Mouse (Mus musculus): ENCODE data around the gene Nol11.
"Not testable (repeated sequence)": the region's sequence is repeated elsewhere in the genome, so short reads cannot be mapped to it uniquely, and the experiment has no call there.

The Nol11 gene

DNA sequence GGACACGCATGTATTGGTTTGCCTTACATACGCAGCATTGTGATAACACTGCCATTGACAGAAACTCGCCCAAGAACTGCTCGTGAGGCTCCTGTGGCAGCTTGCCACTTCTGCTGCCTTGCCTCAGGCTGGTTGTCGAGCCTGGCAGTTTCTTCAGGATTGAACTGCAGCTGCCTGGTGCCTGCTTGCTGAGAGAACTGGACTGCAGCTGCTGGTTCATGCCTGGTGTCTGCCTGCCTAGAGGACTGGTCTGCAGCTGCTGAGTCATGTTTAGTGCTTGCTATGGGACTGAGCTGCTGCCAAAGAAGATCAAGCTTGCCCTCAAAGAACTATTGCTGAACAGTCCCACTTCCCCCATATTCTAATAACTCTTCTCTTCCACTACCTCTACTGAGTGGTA is 33.9 kb downstream of the Nol11 start:
- DNase-seq, result no peak

DNA sequence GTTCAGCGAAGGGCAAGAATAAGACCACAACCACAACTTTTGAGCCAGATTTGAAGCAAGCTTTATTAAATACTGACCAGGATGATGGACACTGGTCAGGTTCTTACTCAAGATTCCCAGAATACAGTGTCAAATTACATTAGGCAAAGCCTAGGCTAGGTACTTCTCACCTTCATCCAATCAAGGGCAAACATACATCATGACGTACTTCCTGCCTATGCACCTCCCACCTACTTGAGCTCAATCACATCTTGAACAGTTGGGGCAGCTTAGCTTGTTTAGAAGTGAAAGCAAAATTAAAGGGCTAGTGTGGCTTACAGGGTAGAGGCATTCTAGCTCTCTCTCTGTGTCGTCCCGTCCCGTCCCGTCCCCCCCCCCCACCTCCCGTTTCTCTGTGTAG is 34.8 kb downstream of the Nol11 start:
- DNase-seq, result no peak

DNA sequence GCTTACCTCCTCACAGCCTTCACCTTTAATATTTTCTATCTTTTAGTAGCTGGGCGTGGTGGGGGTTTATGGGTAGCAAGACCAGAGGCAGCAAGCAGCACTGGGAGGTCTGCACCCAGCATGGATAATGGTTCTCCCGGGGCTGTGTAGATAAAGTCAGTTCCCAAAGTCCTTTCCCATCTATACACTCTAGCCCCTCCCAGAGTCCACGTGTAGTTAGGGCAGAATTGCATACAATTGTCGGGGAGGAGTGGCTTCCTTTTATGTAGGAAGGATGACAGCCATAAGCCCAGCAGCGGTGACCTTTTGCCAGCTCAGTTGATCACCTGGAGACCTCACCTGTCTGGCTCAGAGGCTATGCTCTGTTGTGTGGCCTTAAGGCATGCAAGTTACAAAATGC is 35.5 kb downstream of the Nol11 start:
- no peak for DNase-seq

DNA sequence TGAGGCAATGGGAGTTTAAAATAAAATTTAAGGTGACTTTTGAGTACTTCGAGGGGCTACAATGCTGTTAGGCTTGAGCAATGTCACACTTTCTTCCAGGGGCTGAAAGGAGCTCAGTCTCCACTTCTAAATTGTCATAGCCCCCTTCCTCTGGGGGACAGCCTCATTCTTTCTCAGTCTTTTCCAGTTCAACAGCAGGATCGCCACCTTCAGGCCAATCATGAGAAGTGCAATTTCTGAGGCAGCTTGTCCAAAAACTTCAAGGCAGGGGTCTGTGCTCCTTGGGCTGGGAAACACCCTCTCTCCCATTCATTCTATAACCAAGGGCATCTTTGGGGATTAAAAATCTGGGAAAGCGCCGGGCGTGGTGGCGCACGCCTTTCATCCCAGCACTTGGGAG is 37.4 kb downstream of the Nol11 start:
- no peak for DNase-seq

DNA sequence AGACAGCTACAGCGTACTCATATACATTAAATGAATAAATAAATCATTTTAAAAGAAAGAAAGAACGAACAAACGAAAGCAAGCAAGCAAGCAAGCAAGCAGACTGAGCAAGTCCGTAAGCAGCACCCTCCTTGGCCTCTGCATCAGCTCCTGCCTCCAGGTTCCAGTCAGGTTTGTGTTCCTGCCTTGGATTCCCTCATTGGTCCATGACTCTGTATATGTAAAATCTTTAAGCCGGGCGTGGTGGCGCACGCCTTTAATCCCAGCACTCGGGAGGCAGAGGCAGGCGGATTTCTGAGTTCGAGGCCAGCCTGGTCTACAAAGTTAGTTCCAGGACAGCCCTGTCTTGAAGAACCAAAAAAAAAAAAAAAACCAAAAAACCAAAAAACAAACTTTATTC is 45.2 kb downstream of the Nol11 start:
- DNase-seq, result not testable (repeated sequence)

DNA sequence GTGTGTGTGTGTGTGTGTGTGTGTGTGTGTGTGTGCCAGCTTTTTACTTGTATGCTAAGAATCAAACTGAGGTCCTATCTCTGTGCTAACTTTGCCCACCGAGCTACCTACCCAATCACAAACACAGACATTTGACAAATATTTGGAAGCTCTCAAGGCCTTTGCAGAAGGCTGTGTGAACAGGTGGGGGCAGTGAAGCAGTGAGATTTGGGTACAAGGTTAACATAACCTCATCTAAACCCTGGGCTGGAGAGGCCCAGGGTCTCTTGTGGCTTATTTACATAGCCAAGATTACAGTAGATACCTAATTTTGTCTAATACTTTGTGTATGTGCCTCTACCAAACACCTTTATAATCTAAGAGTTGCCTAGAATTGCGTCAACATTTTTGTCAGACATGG is 46.8 kb downstream of the Nol11 start:
- no peak for DNase-seq

DNA sequence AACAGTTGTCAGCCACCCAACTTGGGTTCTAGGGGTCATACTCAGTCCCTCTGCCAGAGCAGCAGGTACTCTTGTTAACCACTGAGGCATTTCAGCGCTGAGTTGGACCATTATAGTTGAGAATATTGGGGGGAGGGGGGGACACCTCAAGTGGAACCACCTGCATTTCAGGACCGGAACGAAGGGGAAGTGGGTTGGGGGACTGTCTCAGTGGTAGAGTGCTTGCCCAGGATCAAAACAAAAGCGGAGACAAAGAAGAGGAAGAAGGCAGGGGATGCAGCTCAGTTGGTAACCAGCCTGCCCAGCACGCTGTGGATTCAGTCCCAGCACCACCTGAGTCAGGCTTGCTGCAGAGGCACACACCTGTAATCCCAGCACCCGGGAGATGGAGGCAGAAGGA is 48.4 kb downstream of the Nol11 start:
- no peak for DNase-seq

DNA sequence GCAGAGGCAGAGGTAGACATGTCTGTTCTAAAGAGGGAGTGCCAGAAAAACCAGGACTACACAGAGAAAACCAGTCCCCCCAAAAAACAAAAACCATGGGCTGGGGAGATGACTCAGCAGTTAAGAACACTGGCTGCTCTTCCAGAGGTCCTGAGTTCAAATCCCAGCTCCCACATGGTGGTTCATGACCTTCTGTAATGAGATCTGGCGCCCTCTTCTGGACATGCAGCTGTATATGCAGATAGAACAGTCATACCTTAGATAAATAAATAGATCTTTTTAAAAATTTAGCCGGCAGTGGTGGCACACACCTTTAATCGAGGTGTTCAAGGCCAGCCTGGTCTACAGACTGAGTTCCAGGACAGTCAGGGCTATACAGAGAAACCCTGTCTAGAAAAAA is 50.5 kb downstream of the Nol11 start:
- DNase-seq, result peak; percentile 16 to 17

DNA sequence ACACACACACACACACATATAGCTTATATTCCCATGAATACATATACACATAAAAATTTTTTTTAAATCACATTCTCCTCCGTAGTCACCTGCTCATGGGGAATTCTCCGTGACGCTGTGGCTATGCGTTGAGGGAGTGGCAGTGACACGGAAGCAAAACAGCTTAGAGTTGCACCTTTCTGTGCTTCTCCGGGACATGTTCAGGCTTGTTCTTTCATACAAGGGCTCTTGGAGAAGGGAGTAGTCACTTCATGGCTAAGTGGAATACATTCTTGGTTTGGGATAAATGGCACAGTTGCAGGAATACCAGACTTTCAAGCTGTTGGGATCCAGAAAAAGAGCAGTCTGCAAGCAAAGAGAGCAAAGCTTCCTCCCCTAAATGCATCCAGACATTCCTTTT is 51.6 kb downstream of the Nol11 start:
- DNase-seq, result no peak

DNA sequence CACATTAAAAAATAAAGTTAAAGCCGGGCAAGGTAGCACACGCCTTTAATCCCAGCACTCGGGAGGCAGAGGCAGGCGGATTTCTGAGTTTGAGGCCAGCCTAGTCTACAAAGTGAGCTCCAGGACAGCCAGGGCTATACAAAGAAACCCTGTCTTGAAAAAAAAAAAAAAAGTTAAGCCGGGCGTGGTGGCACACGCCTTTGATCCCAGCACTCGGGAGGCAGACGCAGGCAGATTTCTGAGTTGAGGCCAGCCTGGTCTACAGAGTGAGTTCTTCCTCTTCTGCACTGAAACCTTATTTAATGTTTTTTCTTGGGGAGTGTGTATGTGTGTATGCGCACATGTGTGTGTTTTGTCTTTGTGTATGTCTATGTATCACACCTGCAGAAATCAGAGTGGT is 52.7 kb downstream of the Nol11 start:
- DNase-seq, result not testable (repeated sequence)

DNA sequence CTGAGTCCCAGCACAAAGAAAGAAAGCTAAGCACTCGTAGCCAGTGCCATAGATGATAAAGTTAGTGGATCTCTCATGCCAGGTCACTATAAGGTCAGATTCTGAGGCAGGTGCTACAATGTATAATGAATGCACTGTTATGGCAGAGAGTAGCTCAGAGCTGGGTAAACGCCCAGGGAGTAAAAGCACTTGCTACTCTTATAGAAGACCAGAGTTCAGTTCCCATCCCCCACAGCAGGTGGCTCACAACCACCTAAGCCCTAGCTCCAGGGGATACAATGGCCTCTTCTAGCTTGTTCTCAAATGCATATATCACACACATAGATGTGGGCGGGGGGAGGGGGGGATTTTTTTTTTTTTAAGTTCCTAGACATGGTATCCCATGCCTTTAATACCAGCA is 53.4 kb downstream of the Nol11 start:
- no peak for DNase-seq

DNA sequence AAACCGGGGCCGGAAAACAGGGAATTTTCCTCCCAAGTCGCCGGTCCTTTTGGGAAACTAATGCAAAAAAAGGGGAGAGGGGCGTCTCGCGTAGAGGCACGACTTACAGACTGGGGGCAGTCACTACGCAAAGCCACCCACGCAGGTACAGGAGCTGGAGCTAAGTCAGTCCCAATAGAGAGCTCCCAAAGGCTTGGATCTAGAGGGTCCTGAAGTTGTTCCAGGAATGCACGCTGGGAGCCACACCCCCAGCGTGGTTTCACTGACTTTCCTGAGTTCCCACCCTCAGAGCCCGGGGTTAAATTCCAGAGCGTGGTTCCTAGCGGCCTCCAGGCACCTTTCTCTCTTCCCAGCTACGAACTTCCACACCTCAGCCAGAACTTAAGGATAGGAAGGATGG is 56.8 kb downstream of the Nol11 start:
- DNase-seq, result no peak

DNA sequence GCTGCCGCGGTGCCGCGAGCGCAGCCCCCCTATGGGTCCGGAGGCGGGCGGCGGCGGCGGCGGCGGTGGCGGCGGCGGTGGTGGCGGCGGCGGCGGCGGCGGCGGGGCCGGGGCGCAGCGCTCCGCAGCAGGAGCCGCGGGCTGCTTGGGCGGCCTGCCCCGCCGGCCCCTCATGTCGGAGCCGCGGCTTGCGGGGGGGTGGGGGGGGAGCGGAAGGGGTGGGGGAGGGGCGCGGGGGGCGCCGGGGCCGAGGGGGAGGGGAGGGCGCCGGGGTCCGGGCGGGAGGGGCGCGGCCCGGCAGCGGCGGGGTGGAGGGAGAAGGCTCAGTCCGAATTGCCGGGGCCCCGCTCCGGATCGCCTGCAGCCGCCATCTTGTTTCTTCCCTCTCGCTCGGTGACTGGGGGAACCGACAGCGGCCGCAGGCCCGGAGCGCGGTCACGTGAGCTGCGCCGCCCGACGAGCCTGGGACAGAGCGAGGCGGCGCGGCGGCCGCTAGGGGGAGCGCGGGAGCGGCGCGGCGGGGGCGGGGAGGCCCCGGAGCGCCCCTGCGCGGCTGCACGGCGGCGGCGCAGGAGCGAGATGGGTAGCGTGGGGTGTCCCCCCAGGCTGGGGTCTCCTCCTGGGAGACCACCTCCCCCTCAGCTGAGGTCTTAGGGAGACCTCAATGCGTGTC is 57.3 kb downstream of the Nol11 start, which contains the start of gene Bptf:
Gene Bptf (minus strand): TSS at position 379 of the 673 bp plus-strand sequence.
- DNase-seq, result peak; percentile 84 to 92

DNA sequence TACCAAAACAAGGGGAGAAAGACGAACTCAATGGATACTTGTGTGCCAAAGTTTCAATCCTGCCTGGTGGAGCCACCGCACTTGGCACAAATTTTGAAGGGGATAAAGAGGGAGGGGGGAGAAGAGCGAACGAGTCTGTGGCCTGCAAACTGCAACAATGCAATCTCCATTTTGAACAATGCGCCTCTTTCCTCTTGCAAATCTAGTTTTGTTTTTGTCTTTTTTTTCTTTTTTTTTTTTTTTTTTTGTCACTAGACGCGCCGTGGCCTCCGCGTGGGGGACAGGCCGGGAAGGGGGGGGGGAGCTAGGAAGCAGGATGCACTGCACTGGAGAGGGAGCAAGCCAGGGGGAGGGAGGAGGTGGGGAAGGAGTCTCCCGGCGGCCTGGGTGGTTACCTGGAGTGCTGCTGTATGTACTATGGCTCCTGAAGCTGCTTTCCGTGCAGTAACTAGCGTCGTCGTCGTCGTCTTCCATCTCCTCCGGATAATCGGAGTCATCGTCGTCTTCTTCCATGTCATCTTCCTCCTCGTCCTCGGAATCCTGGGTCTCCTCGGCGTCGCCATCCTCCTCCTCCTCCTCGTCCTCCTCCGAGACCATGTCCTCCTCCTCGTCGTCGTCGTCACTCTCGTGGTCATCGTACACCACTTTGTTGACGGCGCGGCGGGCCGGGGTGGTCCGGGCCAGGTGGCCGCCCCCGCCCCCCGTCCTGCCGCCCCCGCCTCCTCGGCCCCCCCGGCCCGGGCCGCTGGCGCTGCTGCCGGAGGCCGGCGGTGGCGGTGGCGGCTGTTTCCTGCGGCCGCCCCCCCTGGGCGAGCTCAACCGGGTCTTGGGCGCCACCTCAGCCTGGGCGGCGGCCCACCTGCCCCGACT is 58.1 kb downstream of the Nol11 start:
- DNase-seq, result peak; percentile 63 to 70

DNA sequence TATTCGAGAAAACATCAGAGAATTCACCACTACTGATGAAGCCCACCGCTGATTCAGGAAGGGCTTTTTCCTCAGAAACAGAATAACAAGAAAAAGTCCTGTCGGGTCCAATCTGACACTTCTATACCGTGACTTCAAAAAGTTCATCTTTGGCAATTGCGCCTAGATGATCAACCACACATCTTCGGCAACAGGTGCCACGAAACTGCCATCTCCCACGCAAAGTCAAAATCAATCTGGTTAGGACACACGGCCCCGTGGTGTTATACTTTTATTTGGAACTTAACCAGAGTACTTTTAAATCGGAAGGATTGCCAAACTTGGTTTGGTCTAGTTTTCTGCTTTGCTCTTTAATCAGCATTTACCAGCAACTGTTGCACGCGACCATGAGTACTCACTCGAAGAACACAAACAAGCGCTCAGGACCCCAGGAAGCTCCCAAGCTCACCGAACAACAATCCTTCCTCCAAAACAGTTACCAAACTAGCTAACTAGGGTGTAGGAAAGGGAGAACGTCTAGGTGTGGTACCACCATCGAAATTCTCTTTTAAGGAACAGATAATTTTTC is 58.9 kb downstream of the Nol11 start:
- no peak for DNase-seq

DNA sequence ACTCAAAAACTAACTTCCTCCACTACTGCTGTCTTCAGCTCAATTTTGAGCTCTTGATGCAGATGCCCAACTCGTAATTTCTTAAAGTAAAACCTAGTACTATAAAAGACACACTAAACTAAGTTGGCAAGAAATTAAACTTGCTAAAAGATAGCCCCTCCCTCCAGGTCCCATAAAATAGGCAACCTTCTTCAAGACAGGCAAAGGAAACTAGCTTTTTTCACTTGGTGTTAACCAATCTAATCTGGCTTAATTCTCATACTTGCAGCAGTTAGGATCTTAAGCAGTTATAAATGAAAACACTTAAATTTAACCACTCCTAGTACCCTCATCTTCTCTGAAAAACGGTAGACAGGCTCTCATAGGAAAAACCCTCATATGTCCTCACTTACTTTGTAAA is 59.5 kb downstream of the Nol11 start:
- DNase-seq, result no peak

DNA sequence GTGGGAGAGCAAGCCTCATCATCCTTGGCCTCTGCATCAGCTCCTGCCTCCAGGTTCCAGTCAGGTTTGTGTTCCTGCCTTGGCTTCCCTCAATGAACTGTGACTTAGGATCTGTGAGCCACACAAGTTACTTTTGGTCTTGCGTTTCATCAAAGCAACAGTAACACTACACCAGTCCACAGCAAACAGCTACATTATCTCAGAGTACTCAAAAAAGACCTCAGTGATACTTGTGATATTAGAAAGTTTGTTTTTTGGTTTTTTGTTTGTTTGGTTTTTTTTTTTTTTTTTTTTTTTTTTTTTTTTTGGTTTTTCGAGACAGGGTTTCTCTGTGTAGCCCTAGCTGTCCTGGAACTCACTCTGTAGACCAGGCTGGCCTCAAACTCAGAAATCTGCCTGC is 62.5 kb downstream of the Nol11 start:
- not testable (repeated sequence) for DNase-seq

DNA sequence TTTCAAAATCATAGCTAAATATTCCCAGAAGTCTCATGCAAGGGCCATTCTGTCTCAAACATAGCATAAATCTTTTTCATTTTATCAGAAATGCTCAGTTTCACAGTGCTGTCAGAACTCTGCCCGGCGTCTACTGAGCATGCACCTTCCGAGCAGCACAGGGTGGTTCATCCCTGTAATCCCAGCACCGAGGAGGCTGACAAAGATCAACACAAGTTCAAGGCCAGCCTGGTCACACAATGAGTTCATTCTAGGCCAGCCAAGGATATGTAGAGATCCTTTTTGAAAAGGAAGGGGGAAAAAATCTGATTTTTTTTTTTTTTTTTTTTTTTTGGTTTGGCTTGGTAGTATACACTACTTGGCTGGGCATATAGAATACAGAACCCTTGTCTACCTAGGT is 64.2 kb downstream of the Nol11 start:
- DNase-seq, result no peak

DNA sequence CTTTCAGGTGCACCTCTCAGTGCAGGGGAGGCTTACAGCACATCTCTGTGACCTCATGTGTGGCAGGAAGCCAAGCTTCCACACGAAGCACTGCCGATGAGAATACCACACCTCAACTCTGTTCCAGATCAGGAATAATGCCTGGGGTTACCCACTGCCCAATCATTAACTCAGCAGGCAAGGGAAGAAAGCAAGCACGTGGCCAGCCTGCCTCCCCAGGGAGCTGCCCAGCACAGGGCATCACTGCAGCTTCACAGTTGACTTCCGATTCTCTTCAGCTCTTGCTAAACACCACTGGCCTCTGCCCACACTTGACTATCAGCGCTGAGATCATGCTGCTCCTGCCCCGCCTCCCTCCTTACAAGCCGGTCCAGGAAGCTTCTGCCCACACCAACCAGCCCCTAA is 64.9 kb downstream of the Nol11 start:
- DNase-seq, result peak; percentile 50

DNA sequence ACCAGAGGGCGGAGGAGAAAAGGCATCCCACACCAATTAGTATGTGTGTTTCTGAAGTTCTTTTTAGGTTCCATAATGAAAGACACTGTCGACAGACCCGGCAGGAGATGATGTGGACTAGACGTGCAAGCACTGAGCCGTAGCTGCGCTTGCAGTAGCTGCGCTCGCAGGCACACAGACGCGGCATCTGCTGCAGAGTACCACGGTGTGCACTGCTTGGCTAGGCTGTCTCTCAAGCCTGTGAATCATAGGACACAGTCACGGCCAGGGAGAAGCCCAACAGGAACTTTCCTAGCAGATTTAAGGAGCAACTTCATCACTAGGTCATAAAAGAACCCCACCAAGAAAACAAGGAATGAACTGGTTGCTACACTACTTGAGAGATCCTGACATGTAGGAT is 71.4 kb downstream of the Nol11 start:
- no peak for DNase-seq
